Mouse (Mus musculus) kidney, postnatal 0 days (tissue): Measurements from ENCODE around the gene Mllt10. TPM values are rescaled to one million over a fixed set of nuclear protein-coding genes. Genes with fewer than 3 reads are reported as not detected.

Experiments used
- ATAC-seq: fragments of 200-750 bp; cut with Nextera tagmentation; replicated peaks from 2 replicates; pipeline ENCODE4 v1.8.0; 2017; ENCODE audit warnings: low read depth, moderate number of reproducible peaks, moderate TSS enrichment, moderate library complexity; ENCODE audit not compliant: low FRiP score
- DNase-seq: peaks from one replicate; pipeline ENCODE4 v3.0.0-alpha.2; 2016; ENCODE audit warnings: low spot score
- H3K27ac ChIP-seq: fragments of 300-500 bp; sonication (generic); 2 replicates; pipeline ENCODE4 v1.5.1; 2014; ENCODE audit warnings: mild to moderate bottlenecking
- H3K27me3 ChIP-seq: fragments of 300-500 bp; sonication (generic); 2 replicates; pipeline ENCODE4 v1.6.1; 2014; ENCODE audit warnings: low read length, mixed read lengths; ENCODE audit not compliant: insufficient read depth
- H3K36me3 ChIP-seq: fragments of 300-500 bp; sonication (generic); 2 replicates; pipeline ENCODE4 v1.6.1; 2014; ENCODE audit warnings: low read length, mixed read lengths; ENCODE audit not compliant: insufficient read depth
- H3K4me1 ChIP-seq: fragments of 300-500 bp; sonication (generic); replicated peaks from 2 replicates; pipeline ENCODE4 v1.6.1; 2014; ENCODE audit warnings: antibody characterized with exemption, low read length, mixed read lengths; ENCODE audit not compliant: insufficient read depth
- H3K4me2 ChIP-seq: fragments of 300-500 bp; sonication (generic); 2 replicates; pipeline ENCODE4 v1.6.1; 2014; ENCODE audit warnings: mild to moderate bottlenecking, low read length, moderate library complexity, mixed read lengths
- H3K4me3 ChIP-seq: fragments of 300-500 bp; sonication (generic); replicated peaks from 2 replicates; pipeline ENCODE4 v1.5.1; 2014; ENCODE audit warnings: low read depth, low read length
- H3K9ac ChIP-seq: fragments of 300-500 bp; sonication (generic); 2 replicates; pipeline ENCODE4 v1.6.1; 2014; ENCODE audit warnings: low read depth, low read length
- H3K9me3 ChIP-seq: fragments of 300-500 bp; sonication (generic); replicated peaks from 2 replicates; pipeline ENCODE4 v1.6.1; 2016; ENCODE audit warnings: low read length, inconsistent platforms, mixed read lengths
- CTCF ChIP-seq: IDR thresholded peaks from 2 replicates; pipeline ENCODE4 v1.5.1; 2016; ENCODE audit warnings: antibody characterized with exemption, low read depth, mild to moderate bottlenecking, moderate library complexity
- WGBS: fragments of 180-500 bp; shearing (Covaris S2); extraction: QIAGEN DNeasy Blood & Tissue Kit; methylation state at CpG from one replicate; pipeline ENCODE4 v1.1.7; 2014; 5-methylcytosine and 5-hydroxymethylcytosine counted together
- polyA plus RNA-seq: library from polyadenylated mRNA; unstranded; fragments of >200 nt; fragmentation: Nextera tagmentation; extraction: Ambion mirVana; gene quantifications from 2 replicates; pipeline ENCODE4 v1.2.1, GENCODE M21; 2015

Gene Mllt10
- polyA plus RNA-seq, 1 experiment from 2014 or later, result 48.9 TPM

DNA sequence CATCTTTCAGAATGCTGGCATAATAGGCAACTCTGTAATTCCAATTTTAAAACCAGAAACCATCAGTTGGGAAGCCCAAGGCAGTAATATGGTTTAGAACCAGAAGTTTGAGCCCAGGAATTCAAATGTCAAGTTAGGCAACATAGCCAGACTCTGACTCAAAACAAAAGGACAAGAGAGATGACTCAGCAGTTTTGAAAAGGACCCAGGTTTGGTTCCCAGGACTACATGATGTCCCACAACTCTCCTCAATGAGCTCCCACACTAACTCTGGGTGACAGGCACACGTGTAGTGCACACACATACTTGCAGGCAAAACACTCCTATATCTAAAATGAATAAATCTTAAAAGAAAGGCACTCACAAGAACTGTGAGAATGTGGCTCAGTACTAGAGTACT, 35.9 kb upstream of the Mllt10 start:
- H3K4me2 ChIP-seq, result no peak overlapping the region
- ATAC-seq (no peak), DNase-seq (no peak)
- H3K4me1 ChIP-seq, result no peaks in the 10 kb centered on the region
- H3K9me3 ChIP-seq, result no peaks in the 10 kb centered on the region
- no peaks in the 10 kb centered on the region for H3K27me3 ChIP-seq
- 77% methylated on average over 1 of the region's 1 CpGs for WGBS
- H3K9ac ChIP-seq, result no peak overlapping the region
- H3K27ac ChIP-seq, result no peak overlapping the region
- no peaks in the 10 kb centered on the region for H3K36me3 ChIP-seq
- no peak overlapping the region for H3K4me3 ChIP-seq
- TF ChIP-seq CTCF, result no peak

DNA sequence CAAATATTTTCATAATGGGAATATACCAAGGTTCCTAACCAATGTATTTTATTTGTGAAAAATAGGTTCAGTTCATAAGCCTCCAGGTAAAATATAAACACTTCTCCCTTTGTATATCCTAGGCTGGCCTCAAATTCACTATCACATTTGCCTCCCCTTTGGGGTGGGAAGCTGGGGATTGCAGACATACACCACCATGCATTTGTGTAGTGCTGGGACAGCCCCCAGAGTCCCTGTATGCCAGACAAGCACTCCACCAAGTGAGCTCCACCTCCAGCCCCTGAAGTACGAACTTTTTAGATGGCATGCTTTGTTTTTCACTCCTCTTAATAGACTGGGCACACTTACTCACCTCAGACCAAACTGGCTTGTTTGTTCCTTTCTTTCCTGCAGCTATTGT, 32.2 kb upstream of the Mllt10 start:
- Histone ChIP-seq H3K9ac (no peak overlapping the region), H3K36me3 (no peaks in the 10 kb centered on the region), H3K4me2 (no peak overlapping the region), H3K9me3 (no peaks in the 10 kb centered on the region), H3K27ac (no peak overlapping the region), H3K27me3 (no peaks in the 10 kb centered on the region), H3K4me1 (no peaks in the 10 kb centered on the region), H3K4me3 (no peak overlapping the region)
- no peak for DNase-seq
- no peak for TF ChIP-seq CTCF
- WGBS, result 55% methylated on average over 1 of the region's 1 CpGs
- ATAC-seq, result no peak

DNA sequence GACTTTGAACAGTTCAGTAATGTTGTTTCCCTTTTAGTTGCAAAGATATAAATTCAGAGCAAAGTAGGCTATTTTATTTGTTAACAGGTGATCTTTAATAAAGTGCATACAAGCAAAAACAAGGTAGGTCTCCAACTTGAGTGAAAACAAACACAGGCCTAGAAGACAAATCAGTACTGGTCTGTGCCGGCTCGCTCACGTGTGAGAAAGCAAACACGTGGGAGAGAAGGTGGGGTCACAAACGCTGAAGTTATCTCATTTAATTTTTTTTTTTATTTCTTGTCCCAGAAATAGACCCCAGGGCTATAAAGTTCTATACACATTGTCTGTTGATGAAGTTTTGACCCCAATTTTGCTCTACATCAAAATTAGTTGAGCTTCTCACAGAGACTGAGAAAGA, 29.9 kb upstream of the Mllt10 start:
- Histone ChIP-seq H3K27me3 (no peaks in the 10 kb centered on the region), H3K36me3 (no peaks in the 10 kb centered on the region), H3K9ac (no peak overlapping the region), H3K4me1 (no peaks in the 10 kb centered on the region), H3K4me2 (peak overlapping the region; percentile 99; the same call in 1 of the 2 replicates), H3K27ac (no peak overlapping the region), H3K9me3 (no peaks in the 10 kb centered on the region), H3K4me3 (no peak overlapping the region)
- no peak for DNase-seq
- 57% methylated on average over 5 of the region's 5 CpGs for WGBS
- no peak for ATAC-seq
- no peak for TF ChIP-seq CTCF

DNA sequence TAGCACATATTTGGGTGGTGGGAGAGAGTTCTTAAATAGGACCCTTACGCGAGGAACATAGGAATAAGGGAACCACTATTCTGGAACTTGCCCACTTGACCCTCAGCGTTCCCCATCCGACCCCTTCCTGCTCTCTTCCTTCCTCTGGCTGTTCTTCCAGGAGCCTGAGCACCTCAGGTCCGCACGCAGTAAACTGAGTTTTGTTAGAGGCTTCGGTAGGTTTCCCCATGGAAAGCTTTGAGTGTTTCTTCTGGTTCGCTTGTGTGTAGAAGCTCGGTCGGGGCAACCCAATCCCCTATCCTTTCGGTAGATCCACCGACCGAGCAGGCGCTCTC, 29.3 kb upstream of the Mllt10 start:
- WGBS, result 4% methylated on average over 14 of the region's 14 CpGs
- H3K9me3 ChIP-seq, result no peaks in the 10 kb centered on the region
- no peak for DNase-seq
- H3K4me3 ChIP-seq, result peak overlapping the region; percentile 66
- no peaks in the 10 kb centered on the region for H3K36me3 ChIP-seq
- peak overlapping the region; percentile 99 for H3K4me2 ChIP-seq
- TF ChIP-seq CTCF, result no peak
- 0 out of 2 replicates have a peak, but pooled peaks cover 1% of the 10 kb centered on the region for H3K4me1 ChIP-seq
- peak overlapping the region; percentile 14; the same call in 1 of the 2 replicates for H3K27ac ChIP-seq
- no peaks in the 10 kb centered on the region for H3K27me3 ChIP-seq
- peak overlapping the region; percentile 84 for H3K9ac ChIP-seq
- ATAC-seq, result no peak

DNA sequence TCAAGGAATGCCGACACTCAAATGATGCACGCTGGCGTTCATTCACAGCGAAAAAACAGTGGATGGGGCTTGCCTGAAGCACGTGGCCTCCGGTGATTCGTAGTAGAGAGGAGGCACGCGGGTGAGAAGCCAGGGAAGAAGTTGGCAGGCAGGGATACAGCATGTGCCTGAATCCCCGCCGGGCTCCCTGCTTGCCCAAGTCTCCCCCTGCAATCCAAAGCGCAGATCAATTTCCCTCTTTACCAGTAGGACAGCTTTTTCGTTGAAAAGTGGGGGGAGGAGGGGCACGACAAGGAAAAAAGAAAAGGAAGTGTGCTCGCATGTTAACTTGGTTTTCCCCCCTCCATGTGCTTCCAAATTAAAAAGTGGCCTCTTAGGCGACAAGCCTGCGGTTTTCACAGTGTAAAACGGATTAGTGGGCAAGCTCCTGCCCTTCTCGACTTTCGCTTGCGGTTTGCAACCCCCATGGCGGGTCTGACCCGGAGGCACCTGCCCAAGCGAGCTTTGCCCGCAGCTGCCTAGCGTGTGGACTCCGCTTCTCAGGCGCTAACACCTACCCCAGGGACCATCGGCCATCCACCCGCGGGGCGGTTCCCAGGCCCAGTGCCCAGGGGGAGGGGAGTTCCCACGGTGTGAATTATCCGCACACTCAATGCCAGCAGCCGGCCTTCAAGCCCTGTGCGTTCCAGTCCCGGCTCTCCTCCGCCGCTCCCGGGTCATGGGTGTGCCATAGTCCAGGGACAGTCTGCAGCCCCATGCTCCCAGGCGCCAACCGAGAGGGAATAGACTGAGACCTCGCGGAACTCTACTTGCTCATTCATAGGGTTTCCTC, 28.7 kb upstream of the Mllt10 start:
- no peaks in the 10 kb centered on the region for H3K36me3 ChIP-seq
- no peaks in the 10 kb centered on the region for H3K27me3 ChIP-seq
- DNase-seq, result peak; percentile 68
- peak overlapping the region; percentile 99 for H3K4me2 ChIP-seq
- peaks cover 7% of the 10 kb centered on the region; the same call in 1 of the 2 replicates for H3K4me1 ChIP-seq
- no peak for TF ChIP-seq CTCF
- WGBS, result under 1% methylated on average over 44 of the region's 44 CpGs
- ATAC-seq, result peak; percentile 4
- H3K9ac ChIP-seq, result peak overlapping the region; percentile 84
- peak overlapping the region; percentile 66 for H3K4me3 ChIP-seq
- peak overlapping the region; percentile 47; the same call in 1 of the 2 replicates for H3K27ac ChIP-seq
- no peaks in the 10 kb centered on the region for H3K9me3 ChIP-seq

DNA sequence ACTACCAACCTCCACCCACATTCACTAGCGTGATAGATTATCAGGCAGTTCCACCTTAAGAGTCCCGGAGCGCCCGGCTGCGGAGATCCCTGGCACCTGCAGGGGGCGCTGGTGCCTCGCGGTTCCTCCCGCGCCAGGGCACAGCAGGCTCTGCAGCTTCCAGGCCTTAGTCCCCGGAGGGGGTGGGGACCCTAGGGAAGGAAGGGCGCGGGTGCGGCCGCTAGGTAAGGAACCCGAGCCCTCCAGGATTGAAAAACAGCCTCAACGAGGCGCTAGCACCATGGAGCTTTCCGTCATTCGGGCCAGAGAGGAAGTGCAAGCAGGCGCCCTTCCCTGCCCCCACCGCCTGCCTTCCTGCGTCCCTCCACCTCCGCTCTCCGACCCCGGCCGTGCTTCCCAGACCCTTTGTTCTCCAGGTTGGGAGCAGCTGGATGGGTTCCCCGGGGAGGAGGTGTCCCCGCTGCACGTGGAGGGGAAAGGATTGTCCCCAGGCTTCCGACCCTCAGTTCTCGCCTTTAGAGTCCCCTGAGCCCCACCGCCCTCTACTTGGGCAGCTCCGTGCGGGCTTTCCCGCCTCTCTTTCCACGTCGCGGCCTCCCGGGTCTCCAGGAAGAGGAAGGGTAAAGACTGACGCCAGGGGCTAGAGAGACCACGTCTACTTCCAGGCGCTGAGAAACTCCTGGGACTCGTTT, 27.4 kb upstream of the Mllt10 start:
- Histone ChIP-seq H3K9me3 (no peaks in the 10 kb centered on the region), H3K27me3 (no peaks in the 10 kb centered on the region), H3K27ac (peak overlapping the region; percentile 99), H3K4me1 (peaks cover 15% of the 10 kb centered on the region), H3K9ac (peak overlapping the region; percentile 84), H3K36me3 (no peaks in the 10 kb centered on the region), H3K4me2 (peak overlapping the region; percentile 99), H3K4me3 (peak overlapping the region; percentile 66)
- WGBS, result under 1% methylated on average over 41 of the region's 44 CpGs
- peak; percentile 98 for DNase-seq
- TF ChIP-seq CTCF, result peak; percentile 99
- ATAC-seq, result peak; percentile 92
